Mouse (Mus musculus) layer of hippocampus, postnatal 10 days (tissue): ENCODE data around the gene Tcaf2. TPM values are rescaled to one million over a fixed set of nuclear protein-coding genes. Genes with fewer than 3 reads are reported as not detected.

Source experiments
- DNase-seq, 2 experiments: peaks; one replicate each; pipeline ENCODE4 v3.0.0; 2021; ENCODE audit warnings: low spot score in 2 of 2
- long read RNA-seq: library from polyadenylated mRNA; stranded (forward); transcript quantifications from one replicate; pipeline ENCODE4 v2.0.0, GENCODE M21; 2023
- total RNA-seq, 2 experiments: library from RNA; stranded (reverse); gene quantifications; 2 replicates each; pipeline ENCODE4 v1.2.3; 2021

Tcaf2 gene
- total RNA-seq = 1 to 10 TPM; 1.3 to 2.1 TPM
- long read RNA-seq = 0 reads

- DNase-seq = peak; percentile 82 to 86
Observed at GRCm38 (mm10) chr6:42644912-42645549, at the start of gene Tcaf2. Gene Tcaf2, minus strand, starts transcription at chr6:42645254.

GRCm38 (mm10) chr6:42692517-42693190 lies 47.6 kb upstream of the Tcaf2 start:
- peak; percentile 82 to 87 for DNase-seq

- DNase-seq = peak; percentile 66 to 77
Observed at GRCm38 (mm10) chr6:42692154-42692516, 47.1 kb upstream of the Tcaf2 start.

GRCm38 (mm10) chr6:42689761-42690160 lies 44.7 kb upstream of the Tcaf2 start:
- DNase-seq = no peak

- DNase-seq = no peak
Observed at GRCm38 (mm10) chr6:42687907-42688306, 42.9 kb upstream of the Tcaf2 start.

GRCm38 (mm10) chr6:42680077-42680476 lies 35.0 kb upstream of the Tcaf2 start:
- no peak for DNase-seq

GRCm38 (mm10) chr6:42676011-42676410 lies 31.0 kb upstream of the Tcaf2 start:
- DNase-seq = no peak

- no peak for DNase-seq
Observed at GRCm38 (mm10) chr6:42671767-42672166, 26.7 kb upstream of the Tcaf2 start.

GRCm38 (mm10) chr6:42667722-42668121 lies 22.7 kb upstream of the Tcaf2 start:
- no peak for DNase-seq

- no peak for DNase-seq
Observed at GRCm38 (mm10) chr6:42661739-42662138, 16.7 kb upstream of the Tcaf2 start.

- DNase-seq = no peak
Observed at GRCm38 (mm10) chr6:42634393-42634792, 10.7 kb downstream of the Tcaf2 start.

GRCm38 (mm10) chr6:42631395-42631794 lies 13.7 kb downstream of the Tcaf2 start:
- no peak for DNase-seq

GRCm38 (mm10) chr6:42616904-42617303 lies 28.1 kb downstream of the Tcaf2 start:
- DNase-seq = no peak

GRCm38 (mm10) chr6:42612218-42612617 lies 32.8 kb downstream of the Tcaf2 start:
- no peak for DNase-seq

- no peak for DNase-seq
Observed at GRCm38 (mm10) chr6:42610954-42611522, 34.0 kb downstream of the Tcaf2 start.

GRCm38 (mm10) chr6:42597592-42597991 lies 47.5 kb downstream of the Tcaf2 start, which contains the start of gene Tcaf3:
Gene Tcaf3, minus strand, starts transcription at chr6:42597692.
- DNase-seq = no peak

- no peak for DNase-seq
Observed at GRCm38 (mm10) chr6:42593138-42593882, 51.7 kb downstream of the Tcaf2 start.

GRCm38 (mm10) chr6:42586569-42586968 lies 58.5 kb downstream of the Tcaf2 start:
- no peak for DNase-seq

GRCm38 (mm10) chr6:42583488-42583872 lies 61.6 kb downstream of the Tcaf2 start:
- peak; percentile 64 to 74 for DNase-seq

- DNase-seq = no peak
Observed at GRCm38 (mm10) chr6:42582741-42583487, 62.1 kb downstream of the Tcaf2 start.

GRCm38 (mm10) chr6:42578678-42579077 lies 66.4 kb downstream of the Tcaf2 start:
- DNase-seq = no peak
